Mouse (Mus musculus): ENCODE data around the gene Nfia.

Nfia gene

GRCm38 (mm10) chr4:97910777-97911580, 138.4 kb downstream of the Nfia start:
- DNase-seq (ENCODE audit: low spot score in 2 of 2) = no peak

- no peak for DNase-seq (ENCODE audit: low spot score in 2 of 2)
Measured at GRCm38 (mm10) chr4:97911755-97912154, 139.2 kb downstream of the Nfia start.

GRCm38 (mm10) chr4:97912155-97912554, 139.6 kb downstream of the Nfia start:
- DNase-seq (ENCODE audit: low spot score in 2 of 2) = no peak

- DNase-seq (ENCODE audit: low spot score in 2 of 2) = no peak
Measured at GRCm38 (mm10) chr4:97912560-97912959, 140.0 kb downstream of the Nfia start.

GRCm38 (mm10) chr4:97914348-97914747, 141.8 kb downstream of the Nfia start:
- no peak for DNase-seq (ENCODE audit: low spot score in 2 of 2)

- DNase-seq (ENCODE audit: low spot score in 2 of 2) = no peak
Measured at GRCm38 (mm10) chr4:97914761-97915160, 142.2 kb downstream of the Nfia start.

- no peak for DNase-seq (ENCODE audit: low spot score in 2 of 2)
Measured at GRCm38 (mm10) chr4:97917568-97917967, 145.0 kb downstream of the Nfia start.

GRCm38 (mm10) chr4:97918675-97919074, 146.1 kb downstream of the Nfia start:
- DNase-seq (ENCODE audit: low spot score in 2 of 2) = no peak

GRCm38 (mm10) chr4:97919773-97920172, 147.2 kb downstream of the Nfia start:
- no peak for DNase-seq (ENCODE audit: low spot score in 2 of 2)

GRCm38 (mm10) chr4:97920287-97921079, 147.9 kb downstream of the Nfia start:
- peak; percentile 34 to 39 for DNase-seq (ENCODE audit: low spot score in 2 of 2)

- DNase-seq (ENCODE audit: low spot score in 2 of 2) = no peak
Measured at GRCm38 (mm10) chr4:97921682-97922081, 149.1 kb downstream of the Nfia start.

- DNase-seq (ENCODE audit: low spot score in 2 of 2) = no peak
Measured at GRCm38 (mm10) chr4:97923248-97923647, 150.7 kb downstream of the Nfia start.

GRCm38 (mm10) chr4:97923876-97924316, 151.4 kb downstream of the Nfia start:
- peak in 1 of 2 experiments; percentile 38 for DNase-seq (ENCODE audit: low spot score in 2 of 2)

GRCm38 (mm10) chr4:97924414-97924813, 151.9 kb downstream of the Nfia start:
- DNase-seq (ENCODE audit: low spot score in 2 of 2) = no peak

- no peak for DNase-seq (ENCODE audit: low spot score in 2 of 2)
Measured at GRCm38 (mm10) chr4:97924855-97925254, 152.3 kb downstream of the Nfia start.

GRCm38 (mm10) chr4:97925644-97926043, 153.1 kb downstream of the Nfia start:
- DNase-seq (ENCODE audit: low spot score in 2 of 2) = no peak

- no peak for DNase-seq (ENCODE audit: low spot score in 2 of 2)
Measured at GRCm38 (mm10) chr4:97926607-97927308, 154.2 kb downstream of the Nfia start.

GRCm38 (mm10) chr4:97927309-97927656, 154.7 kb downstream of the Nfia start:
- no peak for DNase-seq (ENCODE audit: low spot score in 2 of 2)

GRCm38 (mm10) chr4:97936371-97936770, 163.8 kb downstream of the Nfia start:
- DNase-seq (ENCODE audit: low spot score in 2 of 2) = no peak

GRCm38 (mm10) chr4:97936912-97937311, 164.4 kb downstream of the Nfia start:
- DNase-seq (ENCODE audit: low spot score in 2 of 2) = no peak

GRCm38 (mm10) chr4:97939492-97939891, 167.0 kb downstream of the Nfia start:
- DNase-seq (ENCODE audit: low spot score in 2 of 2) = no peak

GRCm38 (mm10) chr4:97939920-97940520, 167.5 kb downstream of the Nfia start:
- no peak for DNase-seq (ENCODE audit: low spot score in 2 of 2)

Measured in spleen, postnatal 10 days (tissue).